ENCODE assay signal across 9 mouse cellular contexts in the genomic region with DNA sequence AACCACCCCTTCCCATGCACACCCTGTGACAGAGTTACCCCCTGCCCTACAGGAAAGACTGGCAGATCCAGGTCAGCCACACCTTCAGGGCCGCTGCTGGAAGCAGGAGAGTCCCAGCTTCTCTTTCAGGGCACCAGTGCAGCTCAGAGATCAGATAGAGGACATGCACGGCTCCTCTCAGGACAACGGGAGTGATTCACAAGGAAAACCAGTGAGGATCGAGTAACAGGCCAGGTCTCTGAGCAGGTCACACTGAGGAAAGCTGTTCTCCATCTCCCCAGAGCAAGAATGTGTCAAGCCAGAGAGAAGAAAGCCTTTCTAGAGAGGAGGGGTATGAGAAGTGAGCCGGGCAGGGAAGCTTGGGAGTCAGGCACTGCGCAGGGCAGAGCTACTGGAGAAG. TPM values are rescaled to one million over a fixed set of nuclear protein-coding genes. Genes with fewer than 3 reads are reported as not detected.
DNase-seq lines count a peak whose midpoint lies in the region; ATAC-seq and TF ChIP-seq lines count a peak whose summit lies in the region.
"Had no signal": no experiment of that assay in that cellular context is flagged by ENCODE, and none has a peak within 500 bp of the region (broad histone marks: within the 10 kb centered on the region; RNA-seq: fewer than 3 reads in every experiment).

No protein-coding gene starts in this region.

- H3K9ac ChIP-seq in kidney, embryonic 14.5 days (ENCODE audit: low read depth, low read length): no peak overlapping the region
- peak overlapping the region; percentile 17; the same call in 1 of the 2 replicates for H3K9ac ChIP-seq in hindbrain, embryonic 14.5 days
- no peak overlapping the region; the same call in 1 of the 2 replicates for H3K9ac ChIP-seq in midbrain, embryonic 12.5 days (replicated peaks)

- ATAC-seq in kidney, embryonic 14.5 days (ENCODE audit: low FRiP score, low TSS enrichment): peak; percentile 40; the same call in 1 of the 2 replicates
- no peak for ATAC-seq in hindbrain, embryonic 14.5 days (ENCODE audit: low FRiP score)
- no peak for ATAC-seq in midbrain, embryonic 12.5 days (ENCODE audit: low FRiP score, low read depth)

- peaks cover 37% of the 10 kb centered on the region for H3K4me1 ChIP-seq in kidney, embryonic 14.5 days (ENCODE audit: control insufficient read depth, insufficient read depth, low read length)
- H3K4me1 ChIP-seq in cortical plate, adult 2 months (ENCODE audit: control insufficient read depth, insufficient read depth, low read length): peaks cover 16% of the 10 kb centered on the region
- peaks cover 13% of the 10 kb centered on the region; the same call in 1 of the 2 replicates for H3K4me1 ChIP-seq in hindbrain, embryonic 14.5 days (replicated peaks; ENCODE audit: control insufficient read depth, insufficient read depth, low read length)
- H3K4me1 ChIP-seq in midbrain, embryonic 12.5 days: peaks cover 15% of the 10 kb centered on the region

- peaks cover 21% of the 10 kb centered on the region; the same call in 1 of the 2 replicates for H3K36me3 ChIP-seq in kidney, embryonic 14.5 days (ENCODE audit: control insufficient read depth, insufficient read depth, low read length)
- H3K36me3 ChIP-seq in hindbrain, embryonic 14.5 days (replicated peaks; ENCODE audit: control insufficient read depth, insufficient read depth): peaks cover 15% of the 10 kb centered on the region
- peaks cover 13% of the 10 kb centered on the region; the same call in 1 of the 2 replicates for H3K36me3 ChIP-seq in midbrain, embryonic 12.5 days

- no peak for TF ChIP-seq POLR2A in cortical plate, adult 2 months (IDR thresholded peaks at IDR 0.05; ENCODE audit: extremely low read depth, insufficient read depth, low read length)

- no peak for TF ChIP-seq CTCF in cortical plate, adult 2 months (IDR thresholded peaks at IDR 0.05; ENCODE audit: extremely low read depth, insufficient read depth, low read length)

- H3K4me3 ChIP-seq in kidney, embryonic 14.5 days (ENCODE audit: low read length): no peak overlapping the region
- no peak overlapping the region for H3K4me3 ChIP-seq in cortical plate, adult 2 months (ENCODE audit: insufficient read depth, low read length)
- no peak overlapping the region for H3K4me3 ChIP-seq in hindbrain, embryonic 14.5 days (replicated peaks; ENCODE audit: low read length)
- no peak overlapping the region for H3K4me3 ChIP-seq in midbrain, embryonic 12.5 days

- H3K9me3 ChIP-seq in kidney, embryonic 14.5 days (ENCODE audit: control insufficient read depth, low read length): no peaks in the 10 kb centered on the region
- H3K9me3 ChIP-seq in hindbrain, embryonic 14.5 days (ENCODE audit: control insufficient read depth, low read length): no peaks in the 10 kb centered on the region
- H3K9me3 ChIP-seq in midbrain, embryonic 12.5 days: no peaks in the 10 kb centered on the region

- peak overlapping the region; percentile 34; the same call in 1 of the 2 replicates for H3K4me2 ChIP-seq in kidney, embryonic 14.5 days (replicated peaks; ENCODE audit: low read depth, low read length)
- H3K4me2 ChIP-seq in hindbrain, embryonic 14.5 days (replicated peaks): no peak overlapping the region; the same call in 1 of the 2 replicates
- H3K4me2 ChIP-seq in midbrain, embryonic 12.5 days (replicated peaks): no peak overlapping the region

- no peaks in the 10 kb centered on the region for H3K27me3 ChIP-seq in kidney, embryonic 14.5 days (ENCODE audit: control insufficient read depth, insufficient read depth, low read length)
- no peaks in the 10 kb centered on the region for H3K27me3 ChIP-seq in hindbrain, embryonic 14.5 days (ENCODE audit: control insufficient read depth, insufficient read depth, low read length)
- no peaks in the 10 kb centered on the region for H3K27me3 ChIP-seq in midbrain, embryonic 12.5 days

- DNase-seq in kidney, postnatal 25 days: no peak
- DNase-seq in hindbrain, embryonic 14.5 days (ENCODE audit: low spot score): no peak
- no peak for DNase-seq in frontal cortex, adult 2 months (ENCODE audit: extremely low spot score in 1 of 2, low spot score in 1 of 2)
- DNase-seq in layer of hippocampus, postnatal 25 days (ENCODE audit: extremely low spot score in 1 of 2, low spot score in 1 of 2): no peak
- no peak for DNase-seq in adrenal gland, adult 8-10 months

- WGBS in kidney, embryonic 14.5 days: 10% methylated on average over 6 of the region's 6 CpGs
- 75% methylated on average over 6 of the region's 6 CpGs for WGBS in hindbrain, embryonic 14.5 days
- 69% methylated on average over 6 of the region's 6 CpGs for WGBS in midbrain, embryonic 12.5 days

- H3K27ac ChIP-seq in kidney, embryonic 14.5 days (ENCODE audit: low read depth, low read length): peak overlapping the region; percentile 95
- peak overlapping the region; percentile 97 for H3K27ac ChIP-seq in cortical plate, adult 2 months (ENCODE audit: insufficient read depth, low read length)
- H3K27ac ChIP-seq in hindbrain, embryonic 14.5 days: peak overlapping the region; percentile 80
- H3K27ac ChIP-seq in midbrain, embryonic 12.5 days (replicated peaks): peak overlapping the region; percentile 79; the same call in 1 of the 2 replicates

RNA-seq across cellular contexts. Expression of a gene that starts 8.9 kb away (rescaled TPM):
- 16.3 and 18.1 TPM in 2 replicates for polyA plus RNA-seq in kidney, embryonic 14.5 days (2014; fragmentation: Nextera tagmentation; extraction: Ambion mirVana)
- 35.5 and 46.0 TPM in 2 replicates for polyA plus RNA-seq in cortical plate, adult 2 months (2012; rRNA removed)
- 8.0 TPM in 2 replicates for polyA plus RNA-seq in hindbrain, embryonic 14.5 days (2014; fragmentation: Nextera tagmentation; extraction: Ambion mirVana)
- 6.7 and 9.8 TPM in 2 replicates for polyA plus RNA-seq in midbrain, embryonic 12.5 days (2016; fragmentation: Nextera tagmentation; extraction: Ambion mirVana)
- 25.7 and 33.6 TPM in 2 replicates for polyA plus RNA-seq in frontal cortex, adult 2 months (2012; rRNA removed)
- total RNA-seq in layer of hippocampus, postnatal 25 days (2021): 10 to 100 TPM; 28.3 to 28.7 TPM
- 100 to 1,000 TPM; 123 to 136 (median 131) TPM for total RNA-seq in adrenal gland, adult 8-10 months (2022)

RNA-seq across cellular contexts. Expression of a gene that starts 11.7 kb away (rescaled TPM):
- 126 and 154 TPM in 2 replicates for polyA plus RNA-seq in kidney, embryonic 14.5 days (2014; fragmentation: Nextera tagmentation; extraction: Ambion mirVana)
- polyA plus RNA-seq in cortical plate, adult 2 months (2012; rRNA removed): 127 and 138 TPM in 2 replicates
- polyA plus RNA-seq in hindbrain, embryonic 14.5 days (2014; fragmentation: Nextera tagmentation; extraction: Ambion mirVana): 146 and 149 TPM in 2 replicates
- 75.0 and 85.3 TPM in 2 replicates for polyA plus RNA-seq in midbrain, embryonic 12.5 days (2016; fragmentation: Nextera tagmentation; extraction: Ambion mirVana)
- 110 and 135 TPM in 2 replicates for polyA plus RNA-seq in frontal cortex, adult 2 months (2012; rRNA removed)
- 100 to 1,000 TPM; 192 to 193 TPM for total RNA-seq in layer of hippocampus, postnatal 25 days (2021)
- total RNA-seq in adrenal gland, adult 8-10 months (2022): 10 to 100 TPM; 68.1 to 76.1 (median 74.6) TPM

RNA-seq across cellular contexts. Expression of a gene that starts 11.9 kb away (rescaled TPM):
- polyA plus RNA-seq in kidney, embryonic 14.5 days (2014; fragmentation: Nextera tagmentation; extraction: Ambion mirVana): 249 and 258 TPM in 2 replicates
- polyA plus RNA-seq in cortical plate, adult 2 months (2012; rRNA removed): 172 and 173 TPM in 2 replicates
- 188 and 201 TPM in 2 replicates for polyA plus RNA-seq in hindbrain, embryonic 14.5 days (2014; fragmentation: Nextera tagmentation; extraction: Ambion mirVana)
- polyA plus RNA-seq in midbrain, embryonic 12.5 days (2016; fragmentation: Nextera tagmentation; extraction: Ambion mirVana): 176 and 181 TPM in 2 replicates
- 182 and 184 TPM in 2 replicates for polyA plus RNA-seq in frontal cortex, adult 2 months (2012; rRNA removed)
- total RNA-seq in layer of hippocampus, postnatal 25 days (2021): 100 to 1,000 TPM; 143 to 156 TPM
- 100 to 1,000 TPM; 174 to 226 (median 192) TPM for total RNA-seq in adrenal gland, adult 8-10 months (2022)

RNA-seq across cellular contexts. Expression of a gene that starts 18.1 kb away (rescaled TPM):
- polyA plus RNA-seq in kidney, embryonic 14.5 days (2014; fragmentation: Nextera tagmentation; extraction: Ambion mirVana): 2.5 and 3.2 TPM in 2 replicates
- not detected in 2 replicates for polyA plus RNA-seq in cortical plate, adult 2 months (2012; rRNA removed)
- 0.19 TPM in 1 of 2 replicates, not detected in the other for polyA plus RNA-seq in hindbrain, embryonic 14.5 days (2014; fragmentation: Nextera tagmentation; extraction: Ambion mirVana)
- polyA plus RNA-seq in midbrain, embryonic 12.5 days (2016; fragmentation: Nextera tagmentation; extraction: Ambion mirVana): not detected in 2 replicates
- 0.14 TPM in 1 of 2 replicates, not detected in the other for polyA plus RNA-seq in frontal cortex, adult 2 months (2012; rRNA removed)
- total RNA-seq in layer of hippocampus, postnatal 25 days (2021): not detected
- total RNA-seq in adrenal gland, adult 8-10 months (2022): not detected
- total RNA-seq: layer of hippocampus, postnatal 14 days had no signal
